Mouse (Mus musculus): ENCODE results near the gene Mafg. TPM values are rescaled to one million over a fixed set of nuclear protein-coding genes. Genes with fewer than 3 reads are reported as not detected.
A peak's percentile ranks its signal among the peaks of the same experiment; 100 is the strongest.

Gene Mafg
- polyA plus RNA-seq, 1 experiment from 2014 or later, result 26.9 TPM

- Histone ChIP-seq H3K4me3 (replicated peaks) (peak overlapping the region; percentile 12; the same call in 1 of the 2 replicates), H3K9ac (peak overlapping the region; percentile 39; the same call in 1 of the 2 replicates), H3K36me3 (peaks cover 45% of the 10 kb centered on the region), H3K27me3 (replicated peaks) (no peaks in the 10 kb centered on the region), H3K4me2 (replicated peaks) (peak overlapping the region; percentile 74), H3K4me1 (replicated peaks) (peaks cover 11% of the 10 kb centered on the region), H3K9me3 (no peaks in the 10 kb centered on the region), H3K27ac (no peak overlapping the region)
- ATAC-seq, result no peak
- WGBS, result 91% methylated on average over 11 of the region's 11 CpGs
These were observed 17.7 kb downstream of the Mafg start for GRCm38 (mm10) chr11:120615606-120616203.

- no peak overlapping the region for H3K4me3 ChIP-seq (replicated peaks)
- H3K9me3 ChIP-seq, result no peaks in the 10 kb centered on the region
- ATAC-seq, result no peak
- peak overlapping the region; percentile 74; the same call in 1 of the 2 replicates for H3K4me2 ChIP-seq (replicated peaks)
- H3K4me1 ChIP-seq (replicated peaks), result peaks cover 11% of the 10 kb centered on the region
- H3K27ac ChIP-seq, result no peak overlapping the region
- peaks cover 40% of the 10 kb centered on the region for H3K36me3 ChIP-seq
- H3K9ac ChIP-seq, result 0 out of 2 replicates have a peak overlapping the region, but pooled peaks have one; percentile 39
- WGBS, result 93% methylated on average over 6 of the region's 6 CpGs
- no peaks in the 10 kb centered on the region for H3K27me3 ChIP-seq (replicated peaks)
These were observed 18.2 kb downstream of the Mafg start for GRCm38 (mm10) chr11:120615167-120615566.

GRCm38 (mm10) chr11:120613976-120614375 lies 19.4 kb downstream of the Mafg start:
- Histone ChIP-seq H3K4me3 (replicated peaks) (no peak overlapping the region), H3K9ac (no peak overlapping the region), H3K4me1 (replicated peaks) (peaks cover 16% of the 10 kb centered on the region), H3K36me3 (peaks cover 35% of the 10 kb centered on the region), H3K9me3 (no peaks in the 10 kb centered on the region), H3K27me3 (replicated peaks) (no peaks in the 10 kb centered on the region), H3K27ac (no peak overlapping the region), H3K4me2 (replicated peaks) (no peak overlapping the region)
- no peak for ATAC-seq
- 85% methylated on average over 8 of the region's 8 CpGs for WGBS

GRCm38 (mm10) chr11:120613481-120613972 lies 19.9 kb downstream of the Mafg start:
- Histone ChIP-seq H3K4me3 (replicated peaks) (no peak overlapping the region), H3K4me1 (replicated peaks) (peaks cover 20% of the 10 kb centered on the region), H3K9me3 (no peaks in the 10 kb centered on the region), H3K4me2 (replicated peaks) (no peak overlapping the region), H3K9ac (no peak overlapping the region), H3K36me3 (peaks cover 30% of the 10 kb centered on the region), H3K27ac (no peak overlapping the region), H3K27me3 (replicated peaks) (no peaks in the 10 kb centered on the region)
- ATAC-seq, result no peak
- 88% methylated on average over 10 of the region's 10 CpGs for WGBS

- WGBS, result 50% methylated on average over 6 of the region's 6 CpGs
- Histone ChIP-seq H3K4me3 (replicated peaks) (no peak overlapping the region), H3K27ac (no peak overlapping the region), H3K9ac (no peak overlapping the region), H3K4me2 (replicated peaks) (no peak overlapping the region), H3K27me3 (replicated peaks) (no peaks in the 10 kb centered on the region), H3K4me1 (replicated peaks) (peaks cover 28% of the 10 kb centered on the region), H3K36me3 (peaks cover 29% of the 10 kb centered on the region), H3K9me3 (no peaks in the 10 kb centered on the region)
- ATAC-seq, result no peak
These were observed 20.6 kb downstream of the Mafg start for GRCm38 (mm10) chr11:120612763-120613162.

GRCm38 (mm10) chr11:120610477-120611046 lies 22.8 kb downstream of the Mafg start:
- ATAC-seq, result no peak
- Histone ChIP-seq H3K4me2 (replicated peaks) (no peak overlapping the region), H3K4me1 (replicated peaks) (peaks cover 24% of the 10 kb centered on the region), H3K9ac (no peak overlapping the region), H3K4me3 (replicated peaks) (no peak overlapping the region), H3K27me3 (replicated peaks) (no peaks in the 10 kb centered on the region), H3K9me3 (no peaks in the 10 kb centered on the region), H3K27ac (no peak overlapping the region), H3K36me3 (peaks cover 29% of the 10 kb centered on the region)
- 80% methylated on average over 9 of the region's 9 CpGs for WGBS

GRCm38 (mm10) chr11:120609250-120609649 lies 24.1 kb downstream of the Mafg start:
- H3K9ac ChIP-seq, result peak overlapping the region; percentile 54; the same call in 1 of the 2 replicates
- H3K4me3 ChIP-seq (replicated peaks), result peak overlapping the region; percentile 34; the same call in 1 of the 2 replicates
- H3K9me3 ChIP-seq, result no peaks in the 10 kb centered on the region
- ATAC-seq, result peak; percentile 79
- peak overlapping the region; percentile 79 for H3K4me2 ChIP-seq (replicated peaks)
- peaks cover 24% of the 10 kb centered on the region for H3K4me1 ChIP-seq (replicated peaks)
- H3K27me3 ChIP-seq (replicated peaks), result no peaks in the 10 kb centered on the region
- peaks cover 38% of the 10 kb centered on the region for H3K36me3 ChIP-seq
- no peak overlapping the region for H3K27ac ChIP-seq
- 35% methylated on average over 8 of the region's 8 CpGs for WGBS

- H3K4me1 ChIP-seq (replicated peaks), result peaks cover 21% of the 10 kb centered on the region
- H3K27ac ChIP-seq, result 0 out of 2 replicates have a peak within 1 kb of the TSS, but pooled peaks have one; percentile 22
- no peaks in the 10 kb centered on the region for H3K27me3 ChIP-seq (replicated peaks)
- H3K9me3 ChIP-seq, result no peaks in the 10 kb centered on the region
- 5% methylated on average over 45 of the region's 45 CpGs for WGBS
- peaks cover 33% of the 10 kb centered on the region for H3K36me3 ChIP-seq
- peak within 1 kb of the TSS; percentile 54 for H3K9ac ChIP-seq
- ATAC-seq, result peak; percentile 42
- peak within 1 kb of the TSS; percentile 79 for H3K4me2 ChIP-seq (replicated peaks)
- peak within 1 kb of the TSS; percentile 34 for H3K4me3 ChIP-seq (replicated peaks)
These were observed 25.0 kb downstream of the Mafg start, which contains the start of gene Npb for GRCm38 (mm10) chr11:120608241-120609034. Gene Npb, plus strand, starts transcription at chr11:120608477.

GRCm38 (mm10) chr11:120606764-120607163 lies 26.6 kb downstream of the Mafg start:
- peaks cover 17% of the 10 kb centered on the region for H3K36me3 ChIP-seq
- H3K9ac ChIP-seq, result no peak overlapping the region
- H3K4me1 ChIP-seq (replicated peaks), result peaks cover 21% of the 10 kb centered on the region

GRCm38 (mm10) chr11:120605667-120606066 lies 27.7 kb downstream of the Mafg start:
- no peaks in the 10 kb centered on the region for H3K27me3 ChIP-seq (replicated peaks)
- no peak overlapping the region for H3K9ac ChIP-seq
- H3K4me3 ChIP-seq (replicated peaks), result no peak overlapping the region
- H3K9me3 ChIP-seq, result no peaks in the 10 kb centered on the region
- ATAC-seq, result no peak
- H3K4me2 ChIP-seq (replicated peaks), result no peak overlapping the region
- H3K36me3 ChIP-seq, result peaks cover 15% of the 10 kb centered on the region
- peaks cover 21% of the 10 kb centered on the region for H3K4me1 ChIP-seq (replicated peaks)
- WGBS, result 88% methylated on average over 7 of the region's 7 CpGs
- H3K27ac ChIP-seq, result no peak overlapping the region

More at GRCm38 (mm10) chr11:120606764-120607163, 26.6 kb downstream of the Mafg start:
- Histone ChIP-seq H3K9me3 (no peaks in the 10 kb centered on the region), H3K4me2 (replicated peaks) (no peak overlapping the region), H3K4me3 (replicated peaks) (no peak overlapping the region), H3K27ac (no peak overlapping the region), H3K27me3 (replicated peaks) (no peaks in the 10 kb centered on the region)
- whole genome bisulfite sequencing, result 76% methylated on average over 4 of the region's 4 CpGs
- no peak for ATAC-seq

- no peak for ATAC-seq
- Histone ChIP-seq H3K9me3 (no peaks in the 10 kb centered on the region), H3K36me3 (peaks cover 15% of the 10 kb centered on the region; the same call in 1 of the 2 replicates), H3K4me2 (replicated peaks) (no peak overlapping the region), H3K27me3 (replicated peaks) (no peaks in the 10 kb centered on the region), H3K4me1 (replicated peaks) (peaks cover 20% of the 10 kb centered on the region), H3K27ac (no peak overlapping the region), H3K4me3 (replicated peaks) (no peak overlapping the region), H3K9ac (no peak overlapping the region)
- WGBS, result 72% methylated on average over 2 of the region's 2 CpGs
These were observed 29.9 kb downstream of the Mafg start for GRCm38 (mm10) chr11:120603545-120603944.

GRCm38 (mm10) chr11:120600716-120601115 lies 32.7 kb downstream of the Mafg start:
- Histone ChIP-seq H3K27me3 (replicated peaks) (no peaks in the 10 kb centered on the region), H3K27ac (no peak overlapping the region), H3K4me1 (replicated peaks) (peaks cover 19% of the 10 kb centered on the region), H3K9ac (no peak overlapping the region), H3K4me3 (replicated peaks) (no peak overlapping the region), H3K4me2 (replicated peaks) (no peak overlapping the region), H3K36me3 (peaks cover 25% of the 10 kb centered on the region), H3K9me3 (no peaks in the 10 kb centered on the region)
- 98% methylated on average over 3 of the region's 3 CpGs for WGBS
- no peak for ATAC-seq
